Mouse (Mus musculus): ENCODE data around the gene Jade2. TPM values are rescaled to one million over a fixed set of nuclear protein-coding genes. Genes with fewer than 3 reads are reported as not detected.
A peak's percentile ranks its signal among the peaks of the same experiment; 100 is the strongest.

Jade2 gene
- polyA plus RNA-seq, 1 experiment from 2014 or later: 0.52 TPM

- no peak for DNase-seq (ENCODE audit: low spot score)
- ATAC-seq (replicated peaks; ENCODE audit: insufficient number of reproducible peaks, low FRiP score, low TSS enrichment, low read depth): no peak
- Histone ChIP-seq H3K4me1 (ENCODE audit: control insufficient read depth, insufficient read depth, low read length) (no peaks in the 10 kb centered on the region), H3K4me2 (ENCODE audit: low read depth, low read length) (no peak overlapping the region), H3K27ac (replicated peaks; ENCODE audit: low read depth, low read length) (no peak overlapping the region), H3K4me3 (ENCODE audit: low read depth, low read length) (no peak overlapping the region), H3K9ac (replicated peaks; ENCODE audit: low read length) (no peak overlapping the region), H3K27me3 (ENCODE audit: control insufficient read depth, insufficient read depth, low read length) (no peaks in the 10 kb centered on the region), H3K36me3 (replicated peaks; ENCODE audit: control insufficient read depth, insufficient read depth, low read depth, low read length) (no peaks in the 10 kb centered on the region), H3K9me3 (replicated peaks; ENCODE audit: control insufficient read depth, low read length) (no peaks in the 10 kb centered on the region)
- 95% methylated on average over 8 of the region's 8 CpGs for WGBS
Measured at GRCm38 (mm10) chr11:51812022-51812546, 45.4 kb downstream of the Jade2 start.

GRCm38 (mm10) chr11:51811230-51811629 is 46.2 kb downstream of the Jade2 start:
- no peaks in the 10 kb centered on the region for H3K36me3 ChIP-seq (replicated peaks; ENCODE audit: control insufficient read depth, insufficient read depth, low read depth, low read length)
- H3K4me2 ChIP-seq (ENCODE audit: low read depth, low read length): no peak overlapping the region
- H3K27ac ChIP-seq (replicated peaks; ENCODE audit: low read depth, low read length): no peak overlapping the region
- no peak for DNase-seq (ENCODE audit: low spot score)
- ATAC-seq (replicated peaks; ENCODE audit: insufficient number of reproducible peaks, low FRiP score, low TSS enrichment, low read depth): no peak
- H3K27me3 ChIP-seq (ENCODE audit: control insufficient read depth, insufficient read depth, low read length): no peaks in the 10 kb centered on the region
- no peaks in the 10 kb centered on the region for H3K9me3 ChIP-seq (replicated peaks; ENCODE audit: control insufficient read depth, low read length)
- no peak overlapping the region for H3K9ac ChIP-seq (replicated peaks; ENCODE audit: low read length)
- H3K4me1 ChIP-seq (ENCODE audit: control insufficient read depth, insufficient read depth, low read length): no peaks in the 10 kb centered on the region
- H3K4me3 ChIP-seq (ENCODE audit: low read depth, low read length): no peak overlapping the region
- WGBS: 80% methylated on average over 4 of the region's 4 CpGs

- ATAC-seq (replicated peaks; ENCODE audit: insufficient number of reproducible peaks, low FRiP score, low TSS enrichment, low read depth) (no peak), DNase-seq (ENCODE audit: low spot score) (peak; percentile 43)
- no peak overlapping the region for H3K4me2 ChIP-seq (ENCODE audit: low read depth, low read length)
- no peak overlapping the region for H3K9ac ChIP-seq (replicated peaks; ENCODE audit: low read length)
- no peak overlapping the region for H3K4me3 ChIP-seq (ENCODE audit: low read depth, low read length)
- WGBS: 61% methylated on average over 6 of the region's 6 CpGs
- no peaks in the 10 kb centered on the region for H3K36me3 ChIP-seq (replicated peaks; ENCODE audit: control insufficient read depth, insufficient read depth, low read depth, low read length)
- H3K9me3 ChIP-seq (replicated peaks; ENCODE audit: control insufficient read depth, low read length): no peaks in the 10 kb centered on the region
- no peaks in the 10 kb centered on the region; the same call in 1 of the 2 replicates for H3K4me1 ChIP-seq (ENCODE audit: control insufficient read depth, insufficient read depth, low read length)
- no peaks in the 10 kb centered on the region for H3K27me3 ChIP-seq (ENCODE audit: control insufficient read depth, insufficient read depth, low read length)
- H3K27ac ChIP-seq (replicated peaks; ENCODE audit: low read depth, low read length): no peak overlapping the region
Measured at GRCm38 (mm10) chr11:51809632-51810224, 47.7 kb downstream of the Jade2 start.

GRCm38 (mm10) chr11:51807108-51807879 is 50.2 kb downstream of the Jade2 start:
- H3K27ac ChIP-seq (replicated peaks; ENCODE audit: low read depth, low read length): no peak overlapping the region
- H3K4me2 ChIP-seq (ENCODE audit: low read depth, low read length): no peak overlapping the region
- ATAC-seq (replicated peaks; ENCODE audit: insufficient number of reproducible peaks, low FRiP score, low TSS enrichment, low read depth) (no peak), DNase-seq (ENCODE audit: low spot score) (no peak)
- 43% methylated on average over 13 of the region's 13 CpGs for WGBS
- H3K9ac ChIP-seq (replicated peaks; ENCODE audit: low read length): no peak overlapping the region; the same call in 1 of the 2 replicates
- H3K4me1 ChIP-seq (ENCODE audit: control insufficient read depth, insufficient read depth, low read length): no peaks in the 10 kb centered on the region; the same call in 1 of the 2 replicates
- H3K27me3 ChIP-seq (ENCODE audit: control insufficient read depth, insufficient read depth, low read length): no peaks in the 10 kb centered on the region
- no peaks in the 10 kb centered on the region for H3K9me3 ChIP-seq (replicated peaks; ENCODE audit: control insufficient read depth, low read length)
- no peaks in the 10 kb centered on the region for H3K36me3 ChIP-seq (replicated peaks; ENCODE audit: control insufficient read depth, insufficient read depth, low read depth, low read length)
- no peak overlapping the region for H3K4me3 ChIP-seq (ENCODE audit: low read depth, low read length)

- peak overlapping the region; percentile 47 for H3K4me2 ChIP-seq (ENCODE audit: low read depth, low read length)
- no peaks in the 10 kb centered on the region for H3K9me3 ChIP-seq (replicated peaks; ENCODE audit: control insufficient read depth, low read length)
- H3K4me1 ChIP-seq (ENCODE audit: control insufficient read depth, insufficient read depth, low read length): no peaks in the 10 kb centered on the region; the same call in 1 of the 2 replicates
- WGBS: 15% methylated on average over 17 of the region's 17 CpGs
- no peaks in the 10 kb centered on the region for H3K27me3 ChIP-seq (ENCODE audit: control insufficient read depth, insufficient read depth, low read length)
- H3K27ac ChIP-seq (replicated peaks; ENCODE audit: low read depth, low read length): no peak overlapping the region
- 0 out of 2 replicates have a peak, but pooled peaks have one; percentile 57 for ATAC-seq (replicated peaks; ENCODE audit: insufficient number of reproducible peaks, low FRiP score, low TSS enrichment, low read depth)
- H3K9ac ChIP-seq (replicated peaks; ENCODE audit: low read length): peak overlapping the region; percentile 33; the same call in 1 of the 2 replicates
- peak; percentile 88 for DNase-seq (ENCODE audit: low spot score)
- no peaks in the 10 kb centered on the region for H3K36me3 ChIP-seq (replicated peaks; ENCODE audit: control insufficient read depth, insufficient read depth, low read depth, low read length)
- H3K4me3 ChIP-seq (ENCODE audit: low read depth, low read length): peak overlapping the region; percentile 43
Measured at GRCm38 (mm10) chr11:51805221-51805981, 52.1 kb downstream of the Jade2 start.

GRCm38 (mm10) chr11:51800634-51801325 is 56.7 kb downstream of the Jade2 start:
- 42% methylated on average over 7 of the region's 8 CpGs for WGBS
- Histone ChIP-seq H3K4me2 (ENCODE audit: low read depth, low read length) (no peak overlapping the region), H3K9ac (replicated peaks; ENCODE audit: low read length) (no peak overlapping the region), H3K27ac (replicated peaks; ENCODE audit: low read depth, low read length) (no peak overlapping the region), H3K27me3 (ENCODE audit: control insufficient read depth, insufficient read depth, low read length) (no peaks in the 10 kb centered on the region), H3K4me1 (ENCODE audit: control insufficient read depth, insufficient read depth, low read length) (no peaks in the 10 kb centered on the region; the same call in 1 of the 2 replicates), H3K36me3 (replicated peaks; ENCODE audit: control insufficient read depth, insufficient read depth, low read depth, low read length) (no peaks in the 10 kb centered on the region), H3K4me3 (ENCODE audit: low read depth, low read length) (no peak overlapping the region), H3K9me3 (replicated peaks; ENCODE audit: control insufficient read depth, low read length) (no peaks in the 10 kb centered on the region)
- no peak for DNase-seq (ENCODE audit: low spot score)
- no peak for ATAC-seq (replicated peaks; ENCODE audit: insufficient number of reproducible peaks, low FRiP score, low TSS enrichment, low read depth)

- H3K4me2 ChIP-seq (ENCODE audit: low read depth, low read length): no peak overlapping the region
- H3K9me3 ChIP-seq (replicated peaks; ENCODE audit: control insufficient read depth, low read length): no peaks in the 10 kb centered on the region
- H3K36me3 ChIP-seq (replicated peaks; ENCODE audit: control insufficient read depth, insufficient read depth, low read depth, low read length): no peaks in the 10 kb centered on the region
- H3K9ac ChIP-seq (replicated peaks; ENCODE audit: low read length): no peak overlapping the region
- no peaks in the 10 kb centered on the region for H3K27me3 ChIP-seq (ENCODE audit: control insufficient read depth, insufficient read depth, low read length)
- ATAC-seq (replicated peaks; ENCODE audit: insufficient number of reproducible peaks, low FRiP score, low TSS enrichment, low read depth): no peak
- no peaks in the 10 kb centered on the region for H3K4me1 ChIP-seq (ENCODE audit: control insufficient read depth, insufficient read depth, low read length)
- no peak for DNase-seq (ENCODE audit: low spot score)
- no peak overlapping the region for H3K4me3 ChIP-seq (ENCODE audit: low read depth, low read length)
- WGBS: 84% methylated on average over 4 of the region's 4 CpGs
- no peak overlapping the region for H3K27ac ChIP-seq (replicated peaks; ENCODE audit: low read depth, low read length)
Measured at GRCm38 (mm10) chr11:51796272-51796671, 61.2 kb downstream of the Jade2 start.

Measured in embryonic facial prominence, embryonic 11.5 days (tissue).